8 mouse cellular contexts compared by ENCODE assay signal in genomic region chr3:52046027-52046700, GRCm38 (mm10). TPM values are rescaled to one million over a fixed set of nuclear protein-coding genes. Genes with fewer than 3 reads are reported as not detected.
DNase-seq lines count a peak whose midpoint lies in the region; ATAC-seq and TF ChIP-seq lines count a peak whose summit lies in the region.

No protein-coding gene starts in this region.

- TF ChIP-seq POLR2A in bone marrow, adult 2 months (IDR thresholded peaks at IDR 0.05; ENCODE audit: borderline replicate concordance, control insufficient read depth, low read depth, low read length): no peak
- peak; percentile 63 for TF ChIP-seq POLR2A in embryonic fibroblast, embryonic 13.5 days (IDR thresholded peaks at IDR 0.05; ENCODE audit: low read depth, low read length)

- H3K27ac ChIP-seq in bone marrow, adult 2 months (ENCODE audit: control insufficient read depth, insufficient read depth, low read depth, low read length, poor library complexity): no peak overlapping the region
- peak overlapping the region; percentile 90 for H3K27ac ChIP-seq in embryonic fibroblast, embryonic 13.5 days (ENCODE audit: insufficient read depth, low read length)
- peak overlapping the region; percentile 95 for H3K27ac ChIP-seq in heart, embryonic 12.5 days (ENCODE audit: poor library complexity, severe bottlenecking)
- peak overlapping the region; percentile 96 for H3K27ac ChIP-seq in kidney, embryonic 14.5 days (ENCODE audit: low read depth, low read length)
- peak overlapping the region; percentile 90 for H3K27ac ChIP-seq in limb, embryonic 15.5 days
- peak overlapping the region; percentile 90 for H3K27ac ChIP-seq in midbrain, embryonic 15.5 days
- H3K27ac ChIP-seq in stomach, embryonic 15.5 days: peak overlapping the region; percentile 95

- H3K36me3 ChIP-seq in heart, embryonic 12.5 days: no peaks in the 10 kb centered on the region
- no peaks in the 10 kb centered on the region for H3K36me3 ChIP-seq in kidney, embryonic 14.5 days (ENCODE audit: control insufficient read depth, insufficient read depth, low read length)
- no peaks in the 10 kb centered on the region for H3K36me3 ChIP-seq in limb, embryonic 15.5 days
- H3K36me3 ChIP-seq in midbrain, embryonic 15.5 days (replicated peaks): no peaks in the 10 kb centered on the region
- no peaks in the 10 kb centered on the region for H3K36me3 ChIP-seq in stomach, embryonic 15.5 days

- no peaks in the 10 kb centered on the region for H3K27me3 ChIP-seq in heart, embryonic 12.5 days (replicated peaks)
- H3K27me3 ChIP-seq in kidney, embryonic 14.5 days (ENCODE audit: control insufficient read depth, insufficient read depth, low read length): no peaks in the 10 kb centered on the region
- H3K27me3 ChIP-seq in limb, embryonic 15.5 days: no peaks in the 10 kb centered on the region
- no peaks in the 10 kb centered on the region for H3K27me3 ChIP-seq in midbrain, embryonic 15.5 days (replicated peaks)
- no peaks in the 10 kb centered on the region for H3K27me3 ChIP-seq in stomach, embryonic 15.5 days (replicated peaks)

- H3K9me3 ChIP-seq in heart, embryonic 12.5 days (replicated peaks): peaks cover 3% of the 10 kb centered on the region
- no peaks in the 10 kb centered on the region for H3K9me3 ChIP-seq in kidney, embryonic 14.5 days (ENCODE audit: control insufficient read depth, low read length)
- no peaks in the 10 kb centered on the region for H3K9me3 ChIP-seq in limb, embryonic 15.5 days
- no peaks in the 10 kb centered on the region for H3K9me3 ChIP-seq in midbrain, embryonic 15.5 days
- H3K9me3 ChIP-seq in stomach, embryonic 15.5 days: no peaks in the 10 kb centered on the region

- WGBS in bone marrow, adult 2 months: 32% methylated on average over 20 of the region's 20 CpGs
- WGBS in heart, embryonic 12.5 days: 7% methylated on average over 20 of the region's 20 CpGs
- 3% methylated on average over 20 of the region's 20 CpGs for whole genome bisulfite sequencing in kidney, embryonic 14.5 days
- 3% methylated on average over 20 of the region's 20 CpGs for WGBS in limb, embryonic 15.5 days
- WGBS in midbrain, embryonic 15.5 days: 2% methylated on average over 20 of the region's 20 CpGs
- 7% methylated on average over 20 of the region's 20 CpGs for WGBS in stomach, embryonic 15.5 days

- H3K9ac ChIP-seq in heart, embryonic 12.5 days: peak overlapping the region; percentile 73
- peak overlapping the region; percentile 47 for H3K9ac ChIP-seq in kidney, embryonic 14.5 days (ENCODE audit: low read depth, low read length)
- H3K9ac ChIP-seq in limb, embryonic 15.5 days: peak overlapping the region; percentile 40; the same call in 1 of the 2 replicates
- H3K9ac ChIP-seq in midbrain, embryonic 15.5 days: peak overlapping the region; percentile 47
- H3K9ac ChIP-seq in stomach, embryonic 15.5 days: no peak overlapping the region

- ATAC-seq in heart, embryonic 12.5 days (ENCODE audit: insufficient number of reproducible peaks, low FRiP score): peak; percentile 76
- peak; percentile 83 for ATAC-seq in kidney, embryonic 14.5 days (ENCODE audit: low FRiP score, low TSS enrichment)
- peak; percentile 87 for ATAC-seq in limb, embryonic 15.5 days (ENCODE audit: insufficient number of reproducible peaks, low FRiP score, low TSS enrichment, low read depth)
- peak; percentile 87 for ATAC-seq in midbrain, embryonic 15.5 days (replicated peaks)
- peak; percentile 84 for ATAC-seq in stomach, embryonic 15.5 days (ENCODE audit: insufficient read depth, low FRiP score, low read depth)

- no peak for TF ChIP-seq CTCF in bone marrow, adult 2 months (IDR thresholded peaks at IDR 0.05; ENCODE audit: control insufficient read depth, insufficient read depth, low read length)
- no peak for TF ChIP-seq CTCF in embryonic fibroblast, embryonic 13.5 days (IDR thresholded peaks at IDR 0.05; ENCODE audit: borderline replicate concordance, insufficient read depth, low read length)

- peak overlapping the region; percentile 63 for H3K4me2 ChIP-seq in heart, embryonic 12.5 days
- peak overlapping the region; percentile 52 for H3K4me2 ChIP-seq in kidney, embryonic 14.5 days (replicated peaks; ENCODE audit: low read depth, low read length)
- peak overlapping the region; percentile 69 for H3K4me2 ChIP-seq in limb, embryonic 15.5 days
- peak overlapping the region; percentile 59 for H3K4me2 ChIP-seq in midbrain, embryonic 15.5 days
- H3K4me2 ChIP-seq in stomach, embryonic 15.5 days: peak overlapping the region; percentile 61

- H3K4me3 ChIP-seq in bone marrow, adult 2 months (replicated peaks; ENCODE audit: control insufficient read depth, low read depth, low read length): peak overlapping the region; percentile 45
- peak overlapping the region; percentile 7; the same call in 1 of the 2 replicates for H3K4me3 ChIP-seq in embryonic fibroblast, embryonic 13.5 days (ENCODE audit: insufficient read depth, low read length)
- peak overlapping the region; percentile 35 for H3K4me3 ChIP-seq in heart, embryonic 12.5 days
- H3K4me3 ChIP-seq in kidney, embryonic 14.5 days (ENCODE audit: low read length): peak overlapping the region; percentile 13
- H3K4me3 ChIP-seq in limb, embryonic 15.5 days: peak overlapping the region; percentile 34
- H3K4me3 ChIP-seq in midbrain, embryonic 15.5 days: peak overlapping the region; percentile 36
- H3K4me3 ChIP-seq in stomach, embryonic 15.5 days (replicated peaks): peak overlapping the region; percentile 31

- DNase-seq in 416B (ENCODE audit: low read depth): peak; percentile 87

- H3K4me1 ChIP-seq in bone marrow, adult 2 months (ENCODE audit: control insufficient read depth, insufficient read depth, low read length): no peaks in the 10 kb centered on the region
- peaks cover 7% of the 10 kb centered on the region for H3K4me1 ChIP-seq in embryonic fibroblast, embryonic 13.5 days (ENCODE audit: control insufficient read depth, insufficient read depth, low read length)
- peaks cover 61% of the 10 kb centered on the region for H3K4me1 ChIP-seq in heart, embryonic 12.5 days (replicated peaks)
- peaks cover 35% of the 10 kb centered on the region for H3K4me1 ChIP-seq in kidney, embryonic 14.5 days (ENCODE audit: control insufficient read depth, insufficient read depth, low read length)
- H3K4me1 ChIP-seq in limb, embryonic 15.5 days: peaks cover 38% of the 10 kb centered on the region
- H3K4me1 ChIP-seq in midbrain, embryonic 15.5 days: peaks cover 52% of the 10 kb centered on the region
- H3K4me1 ChIP-seq in stomach, embryonic 15.5 days: peaks cover 30% of the 10 kb centered on the region

RNA-seq across cellular contexts. Expression of gene Maml3, which starts 58.7 kb away (rescaled TPM):
- polyA plus RNA-seq in bone marrow, adult 2 months (2011; ENCODE audit: insufficient read depth, insufficient read length, low replicate concordance, missing spikeins): 1.4 and 4.9 TPM in 2 replicates
- polyA plus RNA-seq in embryonic fibroblast, embryonic 13.5 days (2011; ENCODE audit: insufficient read length, low read depth, missing spikeins): 1.8 and 2.2 TPM in 2 replicates
- polyA plus RNA-seq in heart, embryonic 12.5 days (2016; fragmentation: Nextera tagmentation; extraction: Ambion mirVana): 2.6 and 3.0 TPM in 2 replicates
- polyA plus RNA-seq in kidney, embryonic 14.5 days (2014; fragmentation: Nextera tagmentation; extraction: Ambion mirVana): 8.4 and 9.4 TPM in 2 replicates
- 4.4 and 5.1 TPM in 2 replicates for polyA plus RNA-seq in limb, embryonic 15.5 days (2015; fragmentation: Nextera tagmentation; extraction: Ambion mirVana)
- 7.7 and 8.6 TPM in 2 replicates for polyA plus RNA-seq in midbrain, embryonic 15.5 days (2015; fragmentation: Nextera tagmentation; extraction: Ambion mirVana)
- polyA plus RNA-seq in stomach, embryonic 15.5 days (2015; fragmentation: Nextera tagmentation; extraction: Ambion mirVana): 5.2 and 5.5 TPM in 2 replicates
